Mouse (Mus musculus) MEL (cell line): ENCODE data around the gene Zfp961. TPM values are rescaled to one million over a fixed set of nuclear protein-coding genes. Genes with fewer than 3 reads are reported as not detected.

ENCODE experiments used
- DNase-seq: peaks from one replicate; pipeline ENCODE4 v3.0.0; 2011; ENCODE audit warnings: low read depth, low spot score
- H3K27ac ChIP-seq: 2 replicates; pipeline ENCODE4 v1.5.1; 2012; ENCODE audit warnings: low read depth, mild to moderate bottlenecking, control low read depth, low read length, moderate library complexity; ENCODE audit not compliant: control insufficient read depth
- H3K27me3 ChIP-seq, 2 experiments: fragments of 150-350 bp in 1 of 2; sonication (generic) in 1 of 2; 2 replicates each; pipeline ENCODE4 v1.6.1; 2012; ENCODE audit warnings: low read length in 2 of 2, mild to moderate bottlenecking in 2 of 2, improper control_type of control experiment in 1 of 2, moderate library complexity in 1 of 2; ENCODE audit not compliant: insufficient read depth in 2 of 2, control insufficient read depth in 1 of 2
- H3K36me3 ChIP-seq, 2 experiments: 2 replicates each; pipeline ENCODE4 v1.6.1; 2012 to 2014; ENCODE audit warnings: low read length in 2 of 2, improper control_type of control experiment in 1 of 2, inconsistent platforms in 1 of 2, mild to moderate bottlenecking in 1 of 2; ENCODE audit not compliant: insufficient read depth in 2 of 2, control insufficient read depth in 1 of 2
- H3K4me1 ChIP-seq, 2 experiments: fragments of 150-350 bp in 1 of 2; sonication (generic) in 1 of 2; 2 replicates each; pipeline ENCODE4 v1.6.1; 2012; ENCODE audit warnings: low read length in 2 of 2, improper control_type of control experiment in 1 of 2, mild to moderate bottlenecking in 1 of 2; ENCODE audit not compliant: insufficient read depth in 2 of 2, control insufficient read depth in 1 of 2
- H3K4me3 ChIP-seq, 2 experiments: fragments of 150-350 bp in 1 of 2; sonication (generic) in 1 of 2; 2 replicates each; pipeline ENCODE4 v1.5.1; 2012; ENCODE audit warnings: low read depth in 2 of 2, low read length in 2 of 2, mild to moderate bottlenecking in 2 of 2, moderate library complexity in 2 of 2, control low read depth in 1 of 2, improper control_type of control experiment in 1 of 2; ENCODE audit not compliant: control insufficient read depth in 1 of 2, insufficient read depth in 1 of 2
- H3K79me2 ChIP-seq: 2 replicates; pipeline ENCODE4 v1.6.1; 2012; ENCODE audit warnings: mild to moderate bottlenecking, low read length, moderate library complexity; ENCODE audit not compliant: control insufficient read depth, poor library complexity, insufficient read depth
- H3K9ac ChIP-seq: 2 replicates; pipeline ENCODE4 v1.6.1; 2012; ENCODE audit warnings: low read depth, mild to moderate bottlenecking, control low read depth, low read length, moderate library complexity; ENCODE audit not compliant: control insufficient read depth, poor library complexity, severe bottlenecking
- H3K9me3 ChIP-seq: fragments of 150-350 bp; sonication (generic); replicated peaks from 2 replicates; pipeline ENCODE4 v1.6.1; 2012; ENCODE audit warnings: mild to moderate bottlenecking, low read length, improper control_type of control experiment, moderate library complexity; ENCODE audit not compliant: insufficient read depth
- CHD1 ChIP-seq: IDR thresholded peaks from 2 replicates; pipeline ENCODE4 v1.6.1; 2012; ENCODE audit warnings: low read depth, mild to moderate bottlenecking, inconsistent platforms, low read length, improper control_type of control experiment
- CTCF ChIP-seq, 3 experiments: IDR thresholded peaks in 2 of 3; conservative IDR thresholded peaks in 1 of 3; 2 replicates each; pipeline ENCODE4 v1.5.1; 2011 to 2012; ENCODE audit warnings: low read length in 3 of 3, low read depth in 2 of 3, mild to moderate bottlenecking in 2 of 3, improper control_type of control experiment in 1 of 3, inconsistent platforms in 1 of 3, mixed read lengths in 1 of 3, moderate library complexity in 1 of 3; ENCODE audit not compliant: control insufficient read depth in 1 of 3, insufficient read depth in 1 of 3, poor library complexity in 1 of 3, severe bottlenecking in 1 of 3
- E2F4 ChIP-seq: IDR thresholded peaks from 2 replicates; pipeline ENCODE4 v1.6.1; 2011; ENCODE audit warnings: low read depth, low read length, improper control_type of control experiment, borderline replicate concordance
- GABPA ChIP-seq: IDR thresholded peaks from 2 replicates; pipeline ENCODE4 v1.6.1; 2012; ENCODE audit warnings: low read depth, mild to moderate bottlenecking, inconsistent platforms, low read length, improper control_type of control experiment, moderate library complexity
- HCFC1 ChIP-seq: IDR thresholded peaks from 2 replicates; pipeline ENCODE4 v1.6.1; 2012; ENCODE audit warnings: low read depth, mild to moderate bottlenecking, inconsistent platforms, low read length, improper control_type of control experiment, moderate library complexity
- JUND ChIP-seq: IDR thresholded peaks from 2 replicates; pipeline ENCODE4 v1.6.1; 2011; ENCODE audit warnings: low read depth, mild to moderate bottlenecking, improper control_type of control experiment, low read length
- MAX ChIP-seq: IDR thresholded peaks from 2 replicates; pipeline ENCODE4 v1.6.1; 2011; ENCODE audit warnings: low read length, improper control_type of control experiment
- MXI1 ChIP-seq: IDR thresholded peaks from 2 replicates; pipeline ENCODE4 v1.6.1; 2011; ENCODE audit warnings: mild to moderate bottlenecking, low read depth, low read length, improper control_type of control experiment
- MYC ChIP-seq: IDR thresholded peaks from 2 replicates; pipeline ENCODE4 v1.6.1; 2011; ENCODE audit warnings: low read depth, mild to moderate bottlenecking, low read length, improper control_type of control experiment, moderate library complexity
- NELFE ChIP-seq: IDR thresholded peaks from 2 replicates; pipeline ENCODE4 v1.6.1; 2011; ENCODE audit warnings: low read depth, low read length, improper control_type of control experiment
- POLR2A ChIP-seq, 2 experiments: IDR thresholded peaks; 2 replicates each; pipeline ENCODE4 v1.6.1; 2011 to 2012; ENCODE audit warnings: low read length in 2 of 2, mild to moderate bottlenecking in 2 of 2, control low read depth in 1 of 2, improper control_type of control experiment in 1 of 2, low read depth in 1 of 2, moderate library complexity in 1 of 2; ENCODE audit not compliant: control insufficient read depth in 1 of 2, insufficient read depth in 1 of 2, poor library complexity in 1 of 2
- POLR2AphosphoS5 ChIP-seq: IDR thresholded peaks from 2 replicates; pipeline ENCODE4 v1.6.1; 2012; ENCODE audit warnings: low read depth, borderline replicate concordance, mild to moderate bottlenecking, inconsistent platforms, low read length, moderate library complexity, mixed read lengths
- RAD21 ChIP-seq: IDR thresholded peaks from 2 replicates; pipeline ENCODE4 v1.6.1; 2011; ENCODE audit warnings: mild to moderate bottlenecking, low read depth, low read length, improper control_type of control experiment
- RCOR1 ChIP-seq: IDR thresholded peaks from 2 replicates; pipeline ENCODE4 v1.6.1; 2012; ENCODE audit warnings: low read depth, mild to moderate bottlenecking, inconsistent platforms, low read length, improper control_type of control experiment
- TCF12 ChIP-seq: IDR thresholded peaks from 2 replicates; pipeline ENCODE4 v1.6.1; 2014; ENCODE audit warnings: low read depth, mild to moderate bottlenecking, inconsistent platforms, low read length, improper control_type of control experiment, moderate library complexity
- UBTF ChIP-seq: IDR thresholded peaks from 2 replicates; pipeline ENCODE4 v1.6.1; 2012; ENCODE audit warnings: low read depth, mild to moderate bottlenecking, inconsistent platforms, low read length, improper control_type of control experiment, moderate library complexity, borderline replicate concordance; ENCODE audit not compliant: insufficient read depth
- USF1 ChIP-seq: IDR thresholded peaks from 2 replicates; pipeline ENCODE4 v1.6.1; 2014; ENCODE audit warnings: low read depth, mild to moderate bottlenecking, inconsistent platforms, low read length, improper control_type of control experiment, moderate library complexity
- ZKSCAN1 ChIP-seq: IDR thresholded peaks from 2 replicates; pipeline ENCODE4 v1.6.1; 2012; ENCODE audit warnings: low read depth, mild to moderate bottlenecking, inconsistent platforms, low read length, improper control_type of control experiment, moderate library complexity
- polyA plus RNA-seq, 2 experiments: library from polyadenylated mRNA; stranded (reverse) in 1 of 2; unstranded in 1 of 2; fragments of >175 nt in 1 of 2; fragments of >200 nt in 1 of 2; gene quantifications; 2 replicates each; pipeline versions ENCODE4 v1.2.1 to v1.2.4; 2012; ENCODE audit warnings: low replicate concordance in 2 of 2, low read depth in 1 of 2; ENCODE audit not compliant: insufficient read length in 2 of 2, insufficient read depth in 1 of 2, missing spikeins in 1 of 2
- total RNA-seq: library from RNA; depleted of rRNA; stranded (reverse); fragments of 300-350 nt; gene quantifications from 2 replicates; pipeline ENCODE4 v1.2.3, GENCODE M21; 2012

Zfp961 gene
- total and polyA plus RNA-seq, 3 experiments, result 26.1 to 30.6 TPM; not detected in 1

DNA sequence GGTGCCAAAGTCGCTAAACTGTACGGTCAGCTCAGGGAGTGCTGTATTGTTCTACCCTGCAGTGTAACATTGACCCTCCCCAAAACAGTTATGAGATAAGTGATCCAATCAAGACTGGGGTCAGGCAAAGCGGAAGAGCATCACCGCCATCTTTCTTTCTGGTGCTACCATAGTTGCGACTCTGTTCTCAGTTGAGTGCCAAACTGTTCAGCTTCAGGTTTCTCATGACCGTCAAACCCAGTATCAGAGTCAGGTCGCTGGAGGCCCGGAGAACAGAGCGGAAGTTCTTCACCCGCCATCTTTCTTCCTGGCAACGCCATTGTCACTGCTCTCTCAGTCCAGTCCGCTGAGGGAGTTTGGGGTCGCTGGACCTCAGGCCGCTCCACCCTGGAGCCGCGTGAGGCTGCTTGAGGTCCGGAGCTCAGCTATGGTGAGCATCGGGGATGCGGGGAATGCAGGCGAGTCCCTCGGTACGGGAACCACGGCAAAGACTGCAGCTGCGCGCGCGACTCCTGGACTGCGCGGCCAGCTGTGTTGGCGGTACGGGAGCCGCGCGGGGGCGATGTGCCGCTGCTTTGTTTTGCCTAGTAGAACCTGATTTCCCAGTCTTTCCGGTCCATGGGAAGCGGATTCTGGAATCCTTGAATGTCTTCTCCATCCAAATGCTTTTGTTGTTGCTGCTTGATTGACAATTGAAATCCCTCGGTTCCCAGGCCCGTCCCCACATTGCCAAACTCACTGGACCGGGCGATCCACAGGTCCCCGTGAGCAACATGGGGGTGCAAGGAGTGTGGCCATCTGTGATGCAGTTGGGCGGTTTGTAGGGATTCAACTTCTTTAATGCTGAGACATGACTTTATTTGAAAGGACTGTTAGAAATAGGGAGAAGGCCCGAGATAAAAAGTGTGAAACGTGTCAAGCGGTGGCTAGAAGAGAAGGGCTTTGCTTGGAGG, 42.3 kb upstream of the Zfp961 start, which contains the start of the genes Zfp882 and Zfp617 (continued):
- no peak for TF ChIP-seq JUND
- peak; percentile 50; the same call in 1 of the 2 replicates for TF ChIP-seq MYC
- no peak for TF ChIP-seq POLR2AphosphoS5
- TF ChIP-seq CTCF (IDR thresholded peaks at IDR 0.05 in 2 of 3, conservative IDR thresholded peaks at IDR 0.05 in 1 of 3; ENCODE audit: control insufficient read depth in 1 of 3, insufficient read depth in 1 of 3, low read depth in 2 of 3, low read length in 3 of 3, poor library complexity in 1 of 3, severe bottlenecking in 1 of 3), result peak in 2 of 3 experiments; percentile 49 to 69; a peak in 5 of 6 replicates
- peak; percentile 87 for TF ChIP-seq MXI1

DNA sequence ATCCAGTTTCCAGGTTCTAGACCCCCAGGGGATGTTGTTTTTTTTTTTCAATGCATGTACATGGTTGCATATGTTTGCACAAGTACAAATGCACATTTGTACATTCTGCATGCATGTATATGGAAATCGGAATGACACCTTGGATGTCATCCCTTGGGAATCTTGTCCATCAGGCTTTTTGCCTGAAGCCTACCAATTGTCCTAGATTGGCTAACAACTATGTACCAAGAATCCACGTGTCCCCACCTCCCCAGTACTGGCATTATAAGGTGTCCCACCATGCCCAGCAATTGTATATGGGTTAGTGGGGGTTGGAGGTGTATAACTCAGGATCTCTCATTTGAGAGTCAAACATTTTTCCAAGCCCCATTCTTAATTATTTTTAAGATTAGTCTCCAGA, 38.6 kb upstream of the Zfp961 start:
- Histone ChIP-seq H3K4me1 (peaks cover 3 to 13% of the 10 kb centered on the region in 2 experiments), H3K36me3 (peaks cover 19 to 20% of the 10 kb centered on the region in 2 experiments), H3K9me3 (no peaks in the 10 kb centered on the region), H3K9ac (no peak overlapping the region), H3K27ac (no peak overlapping the region), H3K79me2 (peaks cover 36% of the 10 kb centered on the region), H3K27me3 (no peaks in the 10 kb centered on the region)
- DNase-seq, result no peak
- no peak for TF ChIP-seq RAD21
- no peak for TF ChIP-seq USF1
- TF ChIP-seq MXI1, result no peak
- TF ChIP-seq CHD1, result no peak
- no peak for TF ChIP-seq GABPA
- TF ChIP-seq NELFE, result no peak
- TF ChIP-seq E2F4, result no peak
- no peak for TF ChIP-seq POLR2A (IDR thresholded peaks at IDR 0.05; ENCODE audit: control insufficient read depth in 1 of 2, insufficient read depth in 1 of 2, low read depth in 1 of 2, low read length in 2 of 2, poor library complexity in 1 of 2)
- TF ChIP-seq ZKSCAN1, result no peak
- no peak for TF ChIP-seq HCFC1
- TF ChIP-seq RCOR1, result no peak
- TF ChIP-seq UBTF, result no peak
- no peak for TF ChIP-seq TCF12
- TF ChIP-seq MAX, result no peak
- TF ChIP-seq, all 39 proteins: peak for 0
- H3K4me3 ChIP-seq, result no peak overlapping the region
